Mouse (Mus musculus): ENCODE results near the gene Slc30a10. TPM values are rescaled to one million over a fixed set of nuclear protein-coding genes. Genes with fewer than 3 reads are reported as not detected.

The Slc30a10 gene
- polyA plus RNA-seq, 1 experiment from 2014 or later: 2.6 TPM

DNA sequence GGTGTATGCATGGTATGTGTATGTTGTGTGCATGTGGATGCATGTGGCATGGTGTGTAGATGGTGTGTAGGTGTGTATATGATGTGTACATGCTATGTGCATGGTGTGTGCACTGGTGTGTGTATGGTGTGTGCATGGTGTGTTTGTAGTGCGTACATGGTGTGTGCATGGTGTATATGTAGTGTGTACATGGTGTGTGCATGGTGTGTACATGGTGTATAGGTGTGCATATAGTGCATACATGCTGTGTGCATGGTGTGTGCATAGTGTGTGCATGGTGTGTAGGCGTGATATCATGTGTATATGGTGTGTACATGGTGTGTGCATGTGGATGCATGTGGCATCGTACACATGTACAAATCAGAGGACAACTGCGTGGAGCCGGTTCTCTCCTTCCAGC lies 56.7 kb downstream of the Slc30a10 start:
- H3K9me3 ChIP-seq (ENCODE audit: control insufficient read depth, low read length): no peaks in the 10 kb centered on the region
- H3K4me3 ChIP-seq (ENCODE audit: low read depth, low read length): no peak overlapping the region
- WGBS: 90% methylated on average over 5 of the region's 5 CpGs
- no peak for DNase-seq (ENCODE audit: low spot score)
- no peak overlapping the region for H3K9ac ChIP-seq (ENCODE audit: low read length)
- H3K4me1 ChIP-seq (replicated peaks; ENCODE audit: control insufficient read depth, insufficient read depth, low read length): no peaks in the 10 kb centered on the region
- H3K36me3 ChIP-seq (ENCODE audit: control insufficient read depth, insufficient read depth, low read length): no peaks in the 10 kb centered on the region
- no peak overlapping the region for H3K4me2 ChIP-seq (ENCODE audit: low read depth, low read length, severe bottlenecking)
- H3K27me3 ChIP-seq (ENCODE audit: control insufficient read depth, insufficient read depth, low read length): no peaks in the 10 kb centered on the region
- ATAC-seq (replicated peaks; ENCODE audit: low FRiP score): no peak
- no peak overlapping the region for H3K27ac ChIP-seq (ENCODE audit: low read depth, low read length)

- WGBS: 65% methylated on average over 14 of the region's 14 CpGs
- Histone ChIP-seq H3K27me3 (ENCODE audit: control insufficient read depth, insufficient read depth, low read length) (no peaks in the 10 kb centered on the region), H3K9me3 (ENCODE audit: control insufficient read depth, low read length) (no peaks in the 10 kb centered on the region), H3K4me1 (replicated peaks; ENCODE audit: control insufficient read depth, insufficient read depth, low read length) (no peaks in the 10 kb centered on the region), H3K27ac (ENCODE audit: low read depth, low read length) (peak overlapping the region; percentile 25; the same call in 1 of the 2 replicates), H3K36me3 (ENCODE audit: control insufficient read depth, insufficient read depth, low read length) (no peaks in the 10 kb centered on the region), H3K4me3 (ENCODE audit: low read depth, low read length) (no peak overlapping the region), H3K4me2 (ENCODE audit: low read depth, low read length, severe bottlenecking) (no peak overlapping the region), H3K9ac (ENCODE audit: low read length) (no peak overlapping the region)
- peak; percentile 74 for ATAC-seq (replicated peaks; ENCODE audit: low FRiP score)
- peak; percentile 58 for DNase-seq (ENCODE audit: low spot score)
These were observed 60.9 kb downstream of the Slc30a10 start for GRCm38 (mm10) chr1:185515526-185515979.

DNA sequence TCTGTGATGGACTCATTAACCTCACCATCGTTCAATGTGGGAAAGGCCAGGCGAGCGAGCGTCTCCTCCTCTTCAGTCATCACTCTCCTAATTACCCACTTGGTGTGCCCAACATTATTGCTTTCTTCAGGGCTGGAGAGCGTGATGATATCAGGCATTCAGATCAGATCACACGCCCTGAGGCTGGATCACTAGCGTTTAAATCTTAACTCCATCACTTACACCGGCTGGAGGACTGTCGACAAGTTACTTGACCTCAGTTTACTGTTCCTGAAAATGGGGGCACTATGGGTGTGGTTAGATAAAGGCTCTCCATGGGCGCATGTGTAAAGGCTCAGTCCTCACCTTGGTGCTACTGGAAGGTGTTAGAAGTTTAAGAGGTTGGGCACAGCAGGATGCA lies 61.4 kb downstream of the Slc30a10 start:
- Histone ChIP-seq H3K9me3 (ENCODE audit: control insufficient read depth, low read length) (no peaks in the 10 kb centered on the region), H3K36me3 (ENCODE audit: control insufficient read depth, insufficient read depth, low read length) (no peaks in the 10 kb centered on the region), H3K4me2 (ENCODE audit: low read depth, low read length, severe bottlenecking) (no peak overlapping the region), H3K4me3 (ENCODE audit: low read depth, low read length) (no peak overlapping the region), H3K9ac (ENCODE audit: low read length) (no peak overlapping the region), H3K27me3 (ENCODE audit: control insufficient read depth, insufficient read depth, low read length) (no peaks in the 10 kb centered on the region), H3K27ac (ENCODE audit: low read depth, low read length) (no peak overlapping the region), H3K4me1 (replicated peaks; ENCODE audit: control insufficient read depth, insufficient read depth, low read length) (no peaks in the 10 kb centered on the region)
- WGBS: 59% methylated on average over 10 of the region's 10 CpGs
- DNase-seq (ENCODE audit: low spot score) (no peak), ATAC-seq (replicated peaks; ENCODE audit: low FRiP score) (peak; percentile 60)

- no peaks in the 10 kb centered on the region for H3K27me3 ChIP-seq (ENCODE audit: control insufficient read depth, insufficient read depth, low read length)
- H3K4me3 ChIP-seq (ENCODE audit: low read depth, low read length): no peak overlapping the region
- no peak overlapping the region for H3K4me2 ChIP-seq (ENCODE audit: low read depth, low read length, severe bottlenecking)
- H3K9me3 ChIP-seq (ENCODE audit: control insufficient read depth, low read length): no peaks in the 10 kb centered on the region
- no peak overlapping the region for H3K27ac ChIP-seq (ENCODE audit: low read depth, low read length)
- H3K4me1 ChIP-seq (replicated peaks; ENCODE audit: control insufficient read depth, insufficient read depth, low read length): no peaks in the 10 kb centered on the region
- ATAC-seq (replicated peaks; ENCODE audit: low FRiP score) (no peak), DNase-seq (ENCODE audit: low spot score) (no peak)
- whole genome bisulfite sequencing: 6% methylated on average over 3 of the region's 5 CpGs
- H3K36me3 ChIP-seq (ENCODE audit: control insufficient read depth, insufficient read depth, low read length): no peaks in the 10 kb centered on the region
- no peak overlapping the region for H3K9ac ChIP-seq (ENCODE audit: low read length)
These were observed 62.9 kb downstream of the Slc30a10 start for GRCm38 (mm10) chr1:185517566-185517965.

Other genes with a start within 250 kb of the Slc30a10 start
- gene Iars2, start 125.5 kb upstream of the Slc30a10 start, polyA plus RNA-seq (2014; fragmentation: Nextera tagmentation; extraction: Ambion mirVana): 29.8 and 31.5 TPM in 2 replicates
- gene Bpnt1, start 122.7 kb upstream of the Slc30a10 start, polyA plus RNA-seq (2014; fragmentation: Nextera tagmentation; extraction: Ambion mirVana): 31.8 and 33.1 TPM in 2 replicates
- 143 and 150 TPM in 2 replicates for gene Eprs, start 91.8 kb upstream of the Slc30a10 start, polyA plus RNA-seq (2014; fragmentation: Nextera tagmentation; extraction: Ambion mirVana)

Measured in forebrain, embryonic 11.5 days (tissue).